Mouse (Mus musculus): Measurements from ENCODE around the gene Tnfrsf26. TPM values are rescaled to one million over a fixed set of nuclear protein-coding genes. Genes with fewer than 3 reads are reported as not detected.

The Tnfrsf26 gene
- total RNA-seq, 2 experiments from 2014 or later: 0.17 to 0.23 TPM

DNA sequence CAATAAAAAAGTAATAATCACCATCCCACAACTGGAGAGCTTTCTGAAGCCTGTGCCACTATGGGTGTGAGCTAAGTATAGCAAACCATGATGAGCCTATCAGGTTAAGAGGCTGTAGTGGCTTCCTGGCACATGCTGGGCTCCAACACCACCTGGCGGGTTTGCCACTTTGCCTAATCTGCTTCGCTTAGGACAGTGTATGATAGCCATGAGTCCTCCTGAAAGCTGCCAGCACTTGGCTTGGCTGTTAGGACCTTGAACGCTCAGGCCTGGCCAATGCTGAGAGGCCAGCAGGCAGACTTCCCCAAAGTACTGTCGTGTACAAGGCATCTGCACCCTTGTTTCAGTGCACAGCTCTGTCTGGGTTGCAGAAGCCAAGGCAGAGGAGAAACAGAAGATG, 40.5 kb downstream of the Tnfrsf26 start:
- intact Hi-C loops (cut with DNase I): loop anchor here (5.0 kb wide), 1 partner anchor 159 kb away; no protein-coding TSS in a partner anchor
- DNase-seq: peak; percentile 88
- Histone ChIP-seq H3K4me3 (no peak overlapping the region), H3K27ac (peak overlapping the region; percentile 73)
- TF ChIP-seq CTCF (IDR thresholded peaks at IDR 0.05): no peak

DNA sequence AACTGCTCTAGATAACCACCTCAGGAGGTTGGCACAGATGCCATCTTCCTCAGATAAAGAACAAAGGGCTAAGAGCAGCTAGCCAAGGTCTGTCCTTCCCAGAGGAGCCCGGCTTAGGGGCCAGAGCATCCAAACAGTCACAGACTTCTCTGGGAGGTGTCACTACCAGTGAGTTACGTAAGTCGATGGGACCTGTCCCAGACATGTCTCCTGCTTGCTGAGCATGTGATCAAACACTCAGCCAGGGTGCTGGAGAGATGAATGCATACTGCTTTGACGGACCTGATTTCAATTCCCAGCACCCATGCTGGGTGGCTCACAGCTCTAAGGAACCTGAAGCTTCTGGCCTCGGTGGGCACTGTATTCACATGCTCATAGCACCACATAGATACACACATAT, 40.9 kb downstream of the Tnfrsf26 start:
- intact Hi-C loops (cut with DNase I): loop anchor here (5.0 kb wide), 1 partner anchor 160 kb away; no protein-coding TSS in a partner anchor
- no peak for TF ChIP-seq CTCF (IDR thresholded peaks at IDR 0.05)

DNA sequence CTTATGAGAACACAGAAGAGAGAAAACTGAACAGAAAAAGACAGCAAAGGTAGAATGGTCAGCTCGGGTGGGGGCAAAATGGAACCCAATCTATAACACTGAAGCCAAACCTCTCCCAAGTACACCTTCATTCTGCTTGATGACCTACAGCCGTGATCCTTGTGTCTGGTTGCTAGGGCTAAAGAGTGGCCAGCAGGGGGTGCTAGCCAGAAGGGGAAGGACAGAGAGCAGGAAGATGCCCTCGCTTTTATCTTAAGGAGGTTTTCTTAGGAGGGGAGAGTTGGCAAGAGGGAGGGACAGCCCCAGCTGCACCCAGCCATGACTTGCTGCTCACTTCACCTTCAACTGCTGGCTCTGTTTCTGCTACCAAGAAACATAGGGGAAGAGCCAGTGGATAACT, 44.6 kb downstream of the Tnfrsf26 start:
- H3K4me3 ChIP-seq: no peak overlapping the region
- DNase-seq: peak; percentile 78
- H3K27ac ChIP-seq: no peak overlapping the region
- intact Hi-C loops (cut with DNase I): loop anchor here (2.0 kb wide), 1 partner anchor 113 kb away; no protein-coding TSS in a partner anchor
- peak; percentile 84 for TF ChIP-seq CTCF (IDR thresholded peaks at IDR 0.05)

More for the DNA sequence above, 40.9 kb downstream of the Tnfrsf26 start:
- H3K27ac ChIP-seq: peak overlapping the region; percentile 73
- DNase-seq: peak; percentile 59
- no peak overlapping the region for H3K4me3 ChIP-seq

DNA sequence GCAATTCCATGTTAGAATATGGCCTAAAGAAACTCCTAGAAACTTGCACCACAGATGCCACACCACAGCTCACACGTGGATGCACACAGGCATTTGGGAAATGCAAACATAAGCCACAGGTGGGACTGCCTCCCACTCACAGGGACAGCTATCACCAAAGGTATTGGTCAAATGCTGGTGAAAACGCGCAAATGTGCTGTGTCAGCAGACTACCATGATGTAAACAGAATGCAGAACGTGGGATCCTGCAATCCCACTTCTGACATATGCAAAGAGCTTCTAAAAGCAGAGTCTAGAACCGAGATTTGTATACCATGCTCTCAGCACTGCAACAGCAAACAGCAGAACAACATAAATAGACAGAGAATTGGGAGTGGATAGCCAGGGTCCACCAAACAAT, 45.5 kb downstream of the Tnfrsf26 start:
- intact Hi-C loops (cut with DNase I): no loop called here
- TF ChIP-seq CTCF (IDR thresholded peaks at IDR 0.05): no peak
- DNase-seq: no peak
- Histone ChIP-seq H3K27ac (no peak overlapping the region), H3K4me3 (no peak overlapping the region)

DNA sequence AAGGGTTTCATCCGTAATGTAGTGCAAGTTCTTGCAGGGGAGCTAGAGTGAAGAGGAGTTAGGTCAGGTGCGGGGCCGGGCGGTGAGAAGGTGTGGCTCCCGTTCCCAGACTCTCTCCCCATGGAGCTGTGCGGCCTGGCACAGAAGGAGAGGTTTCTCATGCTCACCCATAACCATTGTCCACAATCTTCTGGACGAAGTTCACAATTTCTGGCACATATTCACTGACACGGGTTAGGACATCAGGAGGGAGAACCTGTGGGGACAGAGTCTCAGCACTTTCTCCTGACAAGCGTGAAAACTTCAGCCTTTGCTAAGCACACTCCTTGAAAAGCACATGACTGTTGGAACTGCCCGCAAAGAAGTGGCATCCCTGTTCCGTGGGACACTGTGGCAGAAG, 52.8 kb downstream of the Tnfrsf26 start:
- no peak overlapping the region for H3K27ac ChIP-seq
- no peak for DNase-seq
- intact Hi-C loops (cut with DNase I): no loop called here
- no peak overlapping the region for H3K4me3 ChIP-seq
- no peak for TF ChIP-seq CTCF (IDR thresholded peaks at IDR 0.05)

DNA sequence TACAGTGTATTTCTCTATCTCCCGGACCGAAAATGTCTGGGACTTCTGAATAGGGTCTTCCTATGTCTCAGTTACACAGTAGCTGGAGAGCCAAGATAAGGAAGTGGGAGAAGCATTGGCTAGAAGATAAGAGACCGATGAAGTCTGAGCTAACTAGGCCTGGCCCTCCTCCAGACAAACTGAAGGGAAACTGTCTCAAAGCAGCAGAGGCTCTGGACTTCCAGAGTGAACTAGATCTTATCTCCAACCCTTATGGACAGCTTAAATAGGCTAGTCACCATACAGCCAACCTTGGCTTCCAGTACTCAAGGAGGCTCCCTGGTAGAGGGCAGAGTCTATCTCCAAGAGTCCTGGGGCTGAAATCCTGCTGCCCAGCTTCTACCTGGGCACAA, 62.9 kb downstream of the Tnfrsf26 start:
- no peak overlapping the region for H3K4me3 ChIP-seq
- no peak for TF ChIP-seq CTCF (IDR thresholded peaks at IDR 0.05)
- H3K27ac ChIP-seq: no peak overlapping the region
- intact Hi-C loops (cut with DNase I): no loop called here
- DNase-seq: no peak

DNA sequence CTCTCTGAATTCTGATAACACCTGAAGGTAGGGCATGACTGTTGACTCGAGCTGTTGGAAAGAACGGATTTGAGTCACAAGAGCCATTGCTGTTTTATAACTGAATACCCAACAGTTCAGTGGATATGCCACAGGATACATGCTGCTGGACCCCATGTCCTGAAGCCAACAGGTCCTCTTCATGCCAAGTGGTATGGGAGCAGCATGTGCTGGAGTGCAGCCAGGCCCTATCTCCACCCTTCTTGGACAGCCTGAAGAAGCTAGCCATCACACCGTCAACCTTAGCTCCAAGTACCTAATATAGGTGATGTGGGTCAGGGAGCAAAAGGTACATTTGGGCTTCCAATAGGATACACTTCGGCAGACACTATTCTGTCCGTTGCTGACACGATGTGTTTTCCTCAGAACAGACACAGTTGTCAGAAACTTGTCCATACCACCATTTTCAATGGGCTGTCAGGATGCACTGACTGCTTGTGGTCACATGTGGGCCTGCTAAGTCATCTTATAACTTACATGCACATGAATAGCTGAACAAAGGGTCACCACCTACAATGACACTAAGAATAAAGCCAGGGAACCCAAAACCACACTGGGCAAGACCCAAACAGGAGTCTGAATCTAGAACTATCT, 63.4 kb downstream of the Tnfrsf26 start:
- Histone ChIP-seq H3K4me3 (no peak overlapping the region), H3K27ac (no peak overlapping the region)
- intact Hi-C loops (cut with DNase I): no loop called here
- no peak for DNase-seq
- no peak for TF ChIP-seq CTCF (IDR thresholded peaks at IDR 0.05)

DNA sequence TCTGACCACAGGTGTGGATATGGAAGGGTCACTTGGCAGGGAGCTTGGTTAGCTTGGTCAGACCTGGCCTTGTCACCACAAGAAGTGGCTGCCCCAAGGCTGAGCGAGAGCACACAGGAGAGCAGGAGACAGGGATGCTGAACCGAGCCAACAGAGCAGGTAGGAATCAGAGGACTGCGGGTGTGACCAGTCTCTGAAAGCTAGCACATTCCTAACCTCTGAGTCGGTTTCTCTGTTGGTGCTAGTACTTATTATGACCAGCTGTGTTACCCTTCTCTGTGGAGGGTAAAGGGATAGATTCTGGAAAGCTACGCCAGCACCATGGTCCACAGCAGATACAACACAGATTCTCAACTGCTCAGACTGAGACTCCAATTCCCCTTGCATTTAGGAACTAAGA, 64.7 kb downstream of the Tnfrsf26 start:
- intact Hi-C loops (cut with DNase I): no loop called here
- Histone ChIP-seq H3K27ac (no peak overlapping the region), H3K4me3 (no peak overlapping the region)
- no peak for DNase-seq
- no peak for TF ChIP-seq CTCF (IDR thresholded peaks at IDR 0.05)

Small RNAs within 50 kb of the gene (microRNA-seq; reads per million reads assigned to microRNA genes)
- not detected for gene Mir7064

Other genes with a start within 250 kb of the Tnfrsf26 start
- 10 to 100 TPM; 23.2 to 23.5 TPM for gene Cdkn1c, start 167.7 kb downstream of the Tnfrsf26 start, total RNA-seq (2021)
- gene Slc22a18, start 155.0 kb downstream of the Tnfrsf26 start, total RNA-seq (2021): under 1 TPM; 0.17 to 0.20 TPM
- not detected for gene Phlda2, start 125.6 kb downstream of the Tnfrsf26 start, total RNA-seq (2021)
- 100 to 1,000 TPM; 188 to 209 TPM for gene Nap1l4, start 79.6 kb downstream of the Tnfrsf26 start, total RNA-seq (2021)
- 10 to 100 TPM; 37.2 to 42.3 TPM for gene Cars, start 28.6 kb downstream of the Tnfrsf26 start, total RNA-seq (2021)
- 1 to 10 TPM in 1 of 2 experiments, under 1 TPM in 1; 0.97 to 2.1 TPM for gene Tnfrsf22, start 20.9 kb upstream of the Tnfrsf26 start, total RNA-seq (2021)
- gene Tnfrsf23, start 57.1 kb upstream of the Tnfrsf26 start, total RNA-seq (2021): 1 to 10 TPM; 3.0 to 4.1 TPM
- 10 to 100 TPM; 12.7 to 18.4 TPM for gene Osbpl5, start 128.3 kb upstream of the Tnfrsf26 start, total RNA-seq (2021)
- gene Mrgprg, start 138.3 kb upstream of the Tnfrsf26 start, total RNA-seq (2021): 1 to 10 TPM in 1 of 2 experiments, under 1 TPM in 1; 0.26 to 1.3 TPM
- under 1 TPM; 0.43 to 0.84 TPM for gene Mrgpre, start 155.8 kb upstream of the Tnfrsf26 start, total RNA-seq (2021)
- 1 to 10 TPM; 3.7 to 4.6 TPM for gene Nadsyn1, start 194.1 kb upstream of the Tnfrsf26 start, total RNA-seq (2021)
- gene Dhcr7, start 194.4 kb upstream of the Tnfrsf26 start, total RNA-seq (2021): 1 to 10 TPM; 4.2 to 7.6 TPM
- not detected for gene Gm498, start 238.1 kb upstream of the Tnfrsf26 start, total RNA-seq (2021)